Mouse (Mus musculus): ENCODE results near the gene Sult1b1.

- TF ChIP-seq ZKSCAN1 (IDR thresholded peaks at IDR 0.05; ENCODE audit: low read depth, low read length) (no peak), RAD21 (IDR thresholded peaks at IDR 0.05; ENCODE audit: low read depth, low read length) (no peak)
Measured at GRCm38 (mm10) chr5:87573490-87573889, 35.5 kb upstream of the Sult1b1 start.

Measured in MEL (cell line).